Mouse (Mus musculus) MEL (cell line): ENCODE results near the gene Ptprk. TPM values are rescaled to one million over a fixed set of nuclear protein-coding genes. Genes with fewer than 3 reads are reported as not detected.

Experiments
- DNase-seq: peaks from one replicate; pipeline ENCODE4 v3.0.0; 2011; ENCODE audit warnings: low read depth, low spot score
- H3K27ac ChIP-seq: 2 replicates; pipeline ENCODE4 v1.5.1; 2012; ENCODE audit warnings: low read depth, mild to moderate bottlenecking, control low read depth, low read length, moderate library complexity; ENCODE audit not compliant: control insufficient read depth
- H3K27me3 ChIP-seq, 2 experiments: fragments of 150-350 bp in 1 of 2; sonication (generic) in 1 of 2; 2 replicates each; pipeline ENCODE4 v1.6.1; 2012; ENCODE audit warnings: low read length in 2 of 2, mild to moderate bottlenecking in 2 of 2, improper control_type of control experiment in 1 of 2, moderate library complexity in 1 of 2; ENCODE audit not compliant: insufficient read depth in 2 of 2, control insufficient read depth in 1 of 2
- H3K36me3 ChIP-seq, 2 experiments: 2 replicates each; pipeline ENCODE4 v1.6.1; 2012 to 2014; ENCODE audit warnings: low read length in 2 of 2, improper control_type of control experiment in 1 of 2, inconsistent platforms in 1 of 2, mild to moderate bottlenecking in 1 of 2; ENCODE audit not compliant: insufficient read depth in 2 of 2, control insufficient read depth in 1 of 2
- H3K4me1 ChIP-seq, 2 experiments: fragments of 150-350 bp in 1 of 2; sonication (generic) in 1 of 2; 2 replicates each; pipeline ENCODE4 v1.6.1; 2012; ENCODE audit warnings: low read length in 2 of 2, improper control_type of control experiment in 1 of 2, mild to moderate bottlenecking in 1 of 2; ENCODE audit not compliant: insufficient read depth in 2 of 2, control insufficient read depth in 1 of 2
- H3K4me3 ChIP-seq, 2 experiments: fragments of 150-350 bp in 1 of 2; sonication (generic) in 1 of 2; 2 replicates each; pipeline ENCODE4 v1.5.1; 2012; ENCODE audit warnings: low read depth in 2 of 2, low read length in 2 of 2, mild to moderate bottlenecking in 2 of 2, moderate library complexity in 2 of 2, control low read depth in 1 of 2, improper control_type of control experiment in 1 of 2; ENCODE audit not compliant: control insufficient read depth in 1 of 2, insufficient read depth in 1 of 2
- H3K79me2 ChIP-seq: 2 replicates; pipeline ENCODE4 v1.6.1; 2012; ENCODE audit warnings: mild to moderate bottlenecking, low read length, moderate library complexity; ENCODE audit not compliant: control insufficient read depth, poor library complexity, insufficient read depth
- H3K9ac ChIP-seq: 2 replicates; pipeline ENCODE4 v1.6.1; 2012; ENCODE audit warnings: low read depth, mild to moderate bottlenecking, control low read depth, low read length, moderate library complexity; ENCODE audit not compliant: control insufficient read depth, poor library complexity, severe bottlenecking
- H3K9me3 ChIP-seq: fragments of 150-350 bp; sonication (generic); replicated peaks from 2 replicates; pipeline ENCODE4 v1.6.1; 2012; ENCODE audit warnings: mild to moderate bottlenecking, low read length, improper control_type of control experiment, moderate library complexity; ENCODE audit not compliant: insufficient read depth
- BHLHE40 ChIP-seq: IDR thresholded peaks from 2 replicates; pipeline ENCODE4 v1.6.1; 2012; ENCODE audit warnings: low read depth, mild to moderate bottlenecking, inconsistent platforms, low read length, improper control_type of control experiment, borderline replicate concordance
- CHD1 ChIP-seq: IDR thresholded peaks from 2 replicates; pipeline ENCODE4 v1.6.1; 2012; ENCODE audit warnings: low read depth, mild to moderate bottlenecking, inconsistent platforms, low read length, improper control_type of control experiment
- CHD2 ChIP-seq: IDR thresholded peaks from 2 replicates; pipeline ENCODE4 v1.6.1; 2011; ENCODE audit warnings: low read length, improper control_type of control experiment
- ELF1 ChIP-seq: IDR thresholded peaks from 2 replicates; pipeline ENCODE4 v1.6.1; 2014; ENCODE audit warnings: low read depth, mild to moderate bottlenecking, inconsistent platforms, low read length, improper control_type of control experiment, moderate library complexity
- EP300 ChIP-seq, 2 experiments: IDR thresholded peaks; 2 replicates each; pipeline ENCODE4 v1.6.1; 2011; ENCODE audit warnings: improper control_type of control experiment in 2 of 2, low read length in 2 of 2, low read depth in 1 of 2, mild to moderate bottlenecking in 1 of 2
- GABPA ChIP-seq: IDR thresholded peaks from 2 replicates; pipeline ENCODE4 v1.6.1; 2012; ENCODE audit warnings: low read depth, mild to moderate bottlenecking, inconsistent platforms, low read length, improper control_type of control experiment, moderate library complexity
- GATA1 ChIP-seq: IDR thresholded peaks from 2 replicates; pipeline ENCODE4 v1.6.1; 2011; ENCODE audit warnings: low read depth, low read length, improper control_type of control experiment
- JUND ChIP-seq: IDR thresholded peaks from 2 replicates; pipeline ENCODE4 v1.6.1; 2011; ENCODE audit warnings: low read depth, mild to moderate bottlenecking, improper control_type of control experiment, low read length
- KAT2A ChIP-seq: conservative IDR thresholded peaks from 2 replicates; pipeline ENCODE4 v1.6.1; 2012; ENCODE audit warnings: low read depth, low read length, improper control_type of control experiment, inconsistent platforms
- MAX ChIP-seq: IDR thresholded peaks from 2 replicates; pipeline ENCODE4 v1.6.1; 2011; ENCODE audit warnings: low read length, improper control_type of control experiment
- MEF2A ChIP-seq: IDR thresholded peaks from 2 replicates; pipeline ENCODE4 v1.6.1; 2014; ENCODE audit warnings: low read depth, mild to moderate bottlenecking, inconsistent platforms, low read length, improper control_type of control experiment; ENCODE audit not compliant: poor library complexity, insufficient replicate concordance, severe bottlenecking; ENCODE audit errors: extremely low read depth
- MYB ChIP-seq: IDR thresholded peaks from 2 replicates; pipeline ENCODE4 v1.6.1; 2011; ENCODE audit warnings: mild to moderate bottlenecking, low read depth, low read length, improper control_type of control experiment
- MYC ChIP-seq: IDR thresholded peaks from 2 replicates; pipeline ENCODE4 v1.6.1; 2011; ENCODE audit warnings: low read depth, mild to moderate bottlenecking, low read length, improper control_type of control experiment, moderate library complexity
- RCOR1 ChIP-seq: IDR thresholded peaks from 2 replicates; pipeline ENCODE4 v1.6.1; 2012; ENCODE audit warnings: low read depth, mild to moderate bottlenecking, inconsistent platforms, low read length, improper control_type of control experiment
- SMC3 ChIP-seq: IDR thresholded peaks from 2 replicates; pipeline ENCODE4 v1.6.1; 2011; ENCODE audit warnings: low read depth, low read length, improper control_type of control experiment
- TAL1 ChIP-seq: IDR thresholded peaks from 2 replicates; pipeline ENCODE4 v1.6.1; 2012; ENCODE audit warnings: mild to moderate bottlenecking, inconsistent platforms, low read length, moderate library complexity, mixed read lengths
- TBP ChIP-seq: IDR thresholded peaks from 2 replicates; pipeline ENCODE4 v1.8.0; 2011; ENCODE audit warnings: low read depth, low read length, improper control_type of control experiment
- TCF12 ChIP-seq: IDR thresholded peaks from 2 replicates; pipeline ENCODE4 v1.6.1; 2014; ENCODE audit warnings: low read depth, mild to moderate bottlenecking, inconsistent platforms, low read length, improper control_type of control experiment, moderate library complexity
- UBTF ChIP-seq: IDR thresholded peaks from 2 replicates; pipeline ENCODE4 v1.6.1; 2012; ENCODE audit warnings: low read depth, mild to moderate bottlenecking, inconsistent platforms, low read length, improper control_type of control experiment, moderate library complexity, borderline replicate concordance; ENCODE audit not compliant: insufficient read depth
- USF1 ChIP-seq: IDR thresholded peaks from 2 replicates; pipeline ENCODE4 v1.6.1; 2014; ENCODE audit warnings: low read depth, mild to moderate bottlenecking, inconsistent platforms, low read length, improper control_type of control experiment, moderate library complexity
- USF2 ChIP-seq, 2 experiments: IDR thresholded peaks; 2 replicates each; pipeline ENCODE4 v1.6.1; 2011 to 2012; ENCODE audit warnings: improper control_type of control experiment in 2 of 2, low read length in 2 of 2, borderline replicate concordance in 1 of 2, inconsistent platforms in 1 of 2, low read depth in 1 of 2, mild to moderate bottlenecking in 1 of 2; ENCODE audit not compliant: insufficient read depth in 1 of 2
- ZC3H11A ChIP-seq: IDR thresholded peaks from 2 replicates; pipeline ENCODE4 v1.6.1; 2012; ENCODE audit warnings: low read depth, mild to moderate bottlenecking, inconsistent platforms, low read length, improper control_type of control experiment
- ZNF384 ChIP-seq: IDR thresholded peaks from 2 replicates; pipeline ENCODE4 v1.6.1; 2012; ENCODE audit warnings: low read depth, mild to moderate bottlenecking, inconsistent platforms, low read length, improper control_type of control experiment
- polyA plus RNA-seq, 2 experiments: library from polyadenylated mRNA; stranded (reverse) in 1 of 2; unstranded in 1 of 2; fragments of >175 nt in 1 of 2; fragments of >200 nt in 1 of 2; gene quantifications; 2 replicates each; pipeline versions ENCODE4 v1.2.1 to v1.2.4; 2012; ENCODE audit warnings: low replicate concordance in 2 of 2, low read depth in 1 of 2; ENCODE audit not compliant: insufficient read length in 2 of 2, insufficient read depth in 1 of 2, missing spikeins in 1 of 2
- total RNA-seq: library from RNA; depleted of rRNA; stranded (reverse); fragments of 300-350 nt; gene quantifications from 2 replicates; pipeline ENCODE4 v1.2.3, GENCODE M21; 2012

Ptprk gene
- total and polyA plus RNA-seq, 3 experiments, result under 0.01 TPM; not detected in 2

DNA sequence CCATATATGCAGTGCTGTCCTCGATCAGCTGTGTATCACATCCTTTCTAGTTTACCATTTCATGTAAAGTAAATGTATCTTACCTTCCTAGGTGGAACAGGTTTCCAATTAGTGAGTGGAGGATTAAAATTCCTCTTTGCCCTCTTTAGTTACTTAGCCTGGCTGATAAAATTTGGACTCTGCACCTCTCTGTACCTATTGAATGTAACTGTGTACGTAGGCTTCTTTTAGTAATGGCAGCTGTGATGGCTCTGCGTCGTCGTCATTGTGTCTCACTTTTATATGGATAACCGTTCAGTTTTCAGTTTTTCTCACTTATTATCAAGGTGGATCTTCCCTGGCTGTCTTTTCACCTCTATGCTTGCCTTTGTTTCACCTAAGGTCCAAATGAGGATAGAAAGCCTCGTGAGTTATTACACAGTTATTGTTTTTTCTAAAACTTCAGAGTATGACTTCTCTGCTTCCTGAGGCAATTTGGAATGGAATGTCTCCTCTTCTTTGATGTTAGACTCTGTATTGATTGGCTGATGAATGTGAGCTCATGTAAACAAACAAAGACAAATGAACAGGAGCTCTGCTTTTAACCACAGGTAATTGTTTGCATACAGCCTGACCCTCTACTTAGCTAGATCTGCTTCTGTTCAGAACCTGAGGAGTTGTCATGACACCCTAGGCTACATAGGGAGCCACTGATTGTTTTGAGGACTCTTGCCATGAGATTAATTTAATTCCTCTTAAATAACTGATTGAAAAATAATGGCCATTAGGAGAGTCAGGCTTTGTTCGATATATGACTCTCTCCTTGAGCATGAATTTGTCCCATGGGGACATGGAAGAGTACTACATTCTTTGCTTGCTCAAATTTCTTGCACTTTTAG, 197.3 kb downstream of the Ptprk start:
- no peak overlapping the region for H3K9ac ChIP-seq
- no peak overlapping the region for H3K4me3 ChIP-seq
- TF ChIP-seq KAT2A, result no peak
- no peak for TF ChIP-seq EP300 (IDR thresholded peaks at IDR 0.05; ENCODE audit: low read depth in 1 of 2, low read length in 2 of 2)
- no peak for TF ChIP-seq TAL1
- TF ChIP-seq USF1, result no peak
- no peak for TF ChIP-seq UBTF
- no peak for TF ChIP-seq BHLHE40
- TF ChIP-seq, all 39 proteins: peak for 0
- Histone ChIP-seq H3K36me3 (no peaks in the 10 kb centered on the region), H3K27ac (no peak overlapping the region), H3K27me3 (no peaks in the 10 kb centered on the region), H3K4me1 (no peaks in the 10 kb centered on the region), H3K9me3 (no peaks in the 10 kb centered on the region), H3K79me2 (no peaks in the 10 kb centered on the region)
- DNase-seq, result no peak

DNA sequence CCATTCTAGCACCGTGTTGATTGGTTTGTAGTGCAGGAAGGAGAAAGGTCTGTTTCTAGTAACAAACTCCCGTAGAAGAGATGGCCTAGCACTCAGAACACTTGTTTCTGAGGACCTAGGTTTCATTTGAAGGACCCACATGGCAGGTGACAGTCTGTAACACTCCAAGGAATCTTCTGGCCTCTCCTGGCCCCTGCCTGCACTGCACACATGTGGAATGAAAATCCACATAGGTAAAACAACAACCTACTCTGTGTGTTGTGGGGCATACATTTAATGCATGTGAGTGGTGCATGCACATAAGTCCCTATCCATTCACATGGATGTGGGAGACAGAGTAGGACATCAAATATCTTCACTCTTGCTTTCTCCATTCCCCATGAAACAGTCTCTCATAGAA, 204.1 kb downstream of the Ptprk start:
- Histone ChIP-seq H3K27ac (no peak overlapping the region), H3K27me3 (no peaks in the 10 kb centered on the region)

DNA sequence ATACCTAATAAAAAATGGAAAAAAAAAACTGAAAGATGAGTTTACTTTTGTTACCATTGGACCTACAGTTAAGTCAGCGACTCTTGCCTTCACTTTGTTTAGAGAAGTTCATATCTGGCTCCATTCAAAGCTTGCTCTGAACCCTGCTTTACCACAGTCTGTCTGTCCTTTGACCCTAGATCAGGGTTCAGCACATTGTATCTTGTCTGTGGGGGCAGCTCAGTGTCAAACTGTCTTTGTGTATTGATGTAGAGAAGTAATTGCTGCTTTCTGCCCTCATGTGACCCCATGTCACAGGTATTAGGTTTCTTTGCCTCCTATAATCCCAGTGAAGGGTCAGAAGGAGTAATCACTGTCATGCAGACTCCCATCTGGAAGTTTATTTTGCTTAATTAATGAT, 222.9 kb downstream of the Ptprk start:
- Histone ChIP-seq H3K9ac (no peak overlapping the region), H3K27ac (no peak overlapping the region), H3K79me2 (no peaks in the 10 kb centered on the region), H3K4me3 (no peak overlapping the region), H3K36me3 (no peaks in the 10 kb centered on the region), H3K4me1 (no peaks in the 10 kb centered on the region), H3K9me3 (no peaks in the 10 kb centered on the region), H3K27me3 (no peaks in the 10 kb centered on the region)
- no peak for DNase-seq
- TF ChIP-seq MYB, result no peak
- TF ChIP-seq ZNF384, result no peak
- TF ChIP-seq MEF2A, result no peak
- TF ChIP-seq BHLHE40, result no peak
- TF ChIP-seq ELF1, result no peak
- TF ChIP-seq JUND, result no peak
- TF ChIP-seq TBP, result no peak
- TF ChIP-seq ZC3H11A, result no peak

More for the DNA sequence above, 204.1 kb downstream of the Ptprk start:
- no peak for DNase-seq
- Histone ChIP-seq H3K36me3 (no peaks in the 10 kb centered on the region), H3K4me1 (no peaks in the 10 kb centered on the region), H3K9ac (no peak overlapping the region), H3K79me2 (no peaks in the 10 kb centered on the region), H3K9me3 (no peaks in the 10 kb centered on the region), H3K4me3 (no peak overlapping the region)
- TF ChIP-seq KAT2A, result no peak
- no peak for TF ChIP-seq TCF12
- no peak for TF ChIP-seq RCOR1
- TF ChIP-seq JUND, result no peak
- no peak for TF ChIP-seq MAX
- TF ChIP-seq SMC3, result no peak
- no peak for TF ChIP-seq CHD2
- no peak for TF ChIP-seq EP300 (IDR thresholded peaks at IDR 0.05; ENCODE audit: low read depth in 1 of 2, low read length in 2 of 2)
- no peak for TF ChIP-seq MYC
- TF ChIP-seq GABPA, result no peak
- no peak for TF ChIP-seq USF2 (IDR thresholded peaks at IDR 0.05; ENCODE audit: borderline replicate concordance in 1 of 2, insufficient read depth in 1 of 2, low read depth in 1 of 2, low read length in 2 of 2)
- TF ChIP-seq MEF2A, result no peak
- TF ChIP-seq UBTF, result no peak
- no peak for TF ChIP-seq GATA1
- TF ChIP-seq ZC3H11A, result no peak
- TF ChIP-seq CHD1, result no peak
